Mouse (Mus musculus) spleen, adult 2 months (tissue): ENCODE measurements around the gene Ak5.

Experiments
- CTCF ChIP-seq: fragments of 200-500 bp; IDR thresholded peaks from 2 replicates; pipeline ENCODE4 v1.5.1; 2011; ENCODE audit warnings: mild to moderate bottlenecking, inconsistent platforms; ENCODE audit not compliant: insufficient read depth, insufficient read length, insufficient replicate concordance; ENCODE audit errors: extremely low read depth
- POLR2A ChIP-seq: fragments of 200-500 bp; IDR thresholded peaks from 2 replicates; pipeline ENCODE4 v1.6.1; 2011; ENCODE audit warnings: low read depth, low read length, inconsistent platforms

DNA sequence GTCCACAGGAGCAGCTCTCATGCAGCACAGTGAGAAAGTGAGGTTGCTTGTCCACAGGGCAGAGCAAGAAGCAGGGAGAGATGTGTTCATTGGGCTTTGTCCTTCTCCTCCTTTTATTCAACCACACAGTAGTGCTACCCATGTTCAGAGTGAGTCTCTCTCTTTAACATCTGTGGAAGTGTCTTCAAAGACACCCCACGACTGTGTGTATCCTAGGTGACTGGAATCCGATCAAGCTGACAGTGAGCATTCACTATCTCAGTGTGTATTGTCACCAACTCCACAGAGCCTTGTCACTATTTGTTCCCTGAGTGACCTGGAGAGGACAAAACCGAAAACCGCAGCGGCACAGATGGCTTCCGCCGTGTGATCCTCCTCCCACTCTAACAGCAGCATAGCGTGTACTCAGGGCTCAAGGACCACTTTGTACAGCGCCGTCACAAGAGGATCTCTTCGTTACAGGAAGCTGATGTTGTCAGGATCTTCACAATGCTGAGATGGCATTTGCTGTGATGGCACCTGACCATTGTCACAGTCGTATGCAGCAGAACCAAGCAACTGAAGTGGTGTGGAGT is 159.7 kb downstream of the Ak5 start:
- TF ChIP-seq POLR2A (no peak), CTCF (no peak)
